Mouse (Mus musculus) bone marrow, adult 2 months (tissue): ENCODE results near the gene Tecpr1.

ENCODE experiments used
- CTCF ChIP-seq: fragments of 200-500 bp; IDR thresholded peaks from 2 replicates; pipeline ENCODE4 v1.5.1; 2011; ENCODE audit warnings: low read length, control low read depth; ENCODE audit not compliant: control insufficient read depth, insufficient read depth
- POLR2A ChIP-seq: fragments of 200-500 bp; IDR thresholded peaks from 2 replicates; pipeline ENCODE4 v1.6.1; 2011; ENCODE audit warnings: low read depth, mild to moderate bottlenecking, control low read depth, low read length, borderline replicate concordance; ENCODE audit not compliant: control insufficient read depth

GRCm38 (mm10) chr5:144173648-144174047, 49.8 kb downstream of the Tecpr1 start:
- TF ChIP-seq POLR2A (no peak), CTCF (no peak)
